12 mouse cellular contexts compared by ENCODE assay signal in the genomic region with DNA sequence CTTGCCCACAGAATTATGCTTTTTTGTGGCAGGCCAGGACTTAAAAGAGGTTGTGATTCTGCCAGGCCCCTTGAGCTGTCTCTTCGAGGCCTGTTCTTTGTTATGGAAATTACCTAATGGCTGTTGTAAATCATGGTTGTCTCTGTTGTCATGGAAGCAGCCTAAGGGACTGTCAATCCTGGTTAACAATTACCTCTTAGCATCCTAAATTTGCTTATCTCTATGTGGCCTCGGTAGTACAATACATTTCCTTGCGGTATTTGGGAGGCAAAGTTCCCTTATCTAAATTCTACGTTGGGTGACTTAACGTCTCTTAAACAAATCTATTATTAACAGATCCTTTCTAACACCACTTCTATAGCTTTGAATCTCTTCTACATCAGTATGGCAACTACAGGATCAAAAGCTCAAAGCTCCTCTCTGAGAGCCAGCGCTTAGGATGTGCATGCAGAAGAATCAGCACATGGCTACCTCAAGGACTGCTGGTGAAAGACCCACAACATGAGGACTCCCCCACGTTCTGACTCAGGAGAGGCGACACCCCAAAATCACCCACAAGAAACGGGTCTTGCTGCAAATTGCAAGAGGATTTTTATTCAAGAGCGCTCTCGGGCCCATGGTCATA. TPM values are rescaled to one million over a fixed set of nuclear protein-coding genes. Genes with fewer than 3 reads are reported as not detected.
DNase-seq lines count a peak whose midpoint lies in the region; ATAC-seq and TF ChIP-seq lines count a peak whose summit lies in the region.
"Had no signal": no experiment of that assay in that cellular context is flagged by ENCODE, and none has a peak within 500 bp of the region (broad histone marks: within the 10 kb centered on the region; RNA-seq: fewer than 3 reads in every experiment).

No protein-coding gene starts in this region.

- 29% methylated on average over 11 of the region's 11 CpGs for whole genome bisulfite sequencing in embryonic facial prominence, embryonic 10.5 days
- WGBS in hindbrain, embryonic 14.5 days = 17% methylated on average over 11 of the region's 11 CpGs
- 18% methylated on average over 11 of the region's 11 CpGs for WGBS in midbrain, embryonic 16.5 days
- WGBS in heart, adult 2 months = 63% methylated on average over 11 of the region's 11 CpGs

- no peak overlapping the region for H3K4me2 ChIP-seq in hindbrain, embryonic 14.5 days (replicated peaks)
- no peak overlapping the region for H3K4me2 ChIP-seq in midbrain, embryonic 16.5 days (ENCODE audit: low read length)
- H3K4me2 ChIP-seq: kidney, embryonic 15.5 days; limb, embryonic 13.5 days had no signal

- no peaks in the 10 kb centered on the region for H3K9me3 ChIP-seq in embryonic facial prominence, embryonic 10.5 days
- H3K9me3 ChIP-seq in hindbrain, embryonic 14.5 days (ENCODE audit: control insufficient read depth, low read length) = no peaks in the 10 kb centered on the region
- H3K9me3 ChIP-seq in midbrain, embryonic 16.5 days (replicated peaks; ENCODE audit: control insufficient read depth, low read length, poor library complexity, severe bottlenecking) = no peaks in the 10 kb centered on the region
- H3K9me3 ChIP-seq: kidney, embryonic 15.5 days; limb, embryonic 13.5 days had no signal

- TF ChIP-seq POLR2A in heart, adult 2 months (IDR thresholded peaks at IDR 0.05; ENCODE audit: insufficient read depth, low read depth, low read length) = no peak

- DNase-seq in ZHBTc4 (ENCODE audit: low read depth, low spot score) = peak; percentile 44
- DNase-seq in embryonic facial prominence, embryonic 10.5 days (ENCODE audit: low spot score) = no peak
- no peak for DNase-seq in hindbrain, embryonic 14.5 days (ENCODE audit: low spot score)
- no peak for DNase-seq in spleen, postnatal 36 days (ENCODE audit: low spot score in 2 of 2)
- DNase-seq in heart, adult 2 months = no peak
- no peak for DNase-seq in frontal cortex, postnatal 25 days (ENCODE audit: low spot score in 2 of 2)
- DNase-seq: heart, postnatal 4 days; spleen, adult 18-20 months had no signal

- H3K9ac ChIP-seq in hindbrain, embryonic 14.5 days = no peak overlapping the region
- no peak overlapping the region for H3K9ac ChIP-seq in midbrain, embryonic 16.5 days (ENCODE audit: low read depth, low read length)
- no peak overlapping the region for H3K9ac ChIP-seq in heart, adult 2 months (ENCODE audit: low read depth, low read length)
- H3K9ac ChIP-seq: kidney, embryonic 15.5 days; limb, embryonic 13.5 days had no signal

- no peaks in the 10 kb centered on the region for H3K36me3 ChIP-seq in embryonic facial prominence, embryonic 10.5 days (replicated peaks)
- no peaks in the 10 kb centered on the region for H3K36me3 ChIP-seq in hindbrain, embryonic 14.5 days (replicated peaks; ENCODE audit: control insufficient read depth, insufficient read depth)
- H3K36me3 ChIP-seq in midbrain, embryonic 16.5 days (ENCODE audit: control insufficient read depth, insufficient read depth, low read length) = no peaks in the 10 kb centered on the region
- H3K36me3 ChIP-seq in heart, adult 2 months (ENCODE audit: control insufficient read depth, insufficient read depth, low read length) = no peaks in the 10 kb centered on the region
- H3K36me3 ChIP-seq: kidney, embryonic 15.5 days; limb, embryonic 13.5 days had no signal

- peaks cover 9% of the 10 kb centered on the region for H3K4me1 ChIP-seq in embryonic facial prominence, embryonic 10.5 days
- no peaks in the 10 kb centered on the region for H3K4me1 ChIP-seq in hindbrain, embryonic 14.5 days (replicated peaks; ENCODE audit: control insufficient read depth, insufficient read depth, low read length)
- peaks cover 2% of the 10 kb centered on the region; the same call in 1 of the 2 replicates for H3K4me1 ChIP-seq in midbrain, embryonic 16.5 days (ENCODE audit: control insufficient read depth, insufficient read depth, low read length)
- H3K4me1 ChIP-seq in heart, adult 2 months (ENCODE audit: control insufficient read depth, insufficient read depth, low read length) = no peaks in the 10 kb centered on the region

- no peak for TF ChIP-seq EP300 in heart, adult 2 months (IDR thresholded peaks at IDR 0.05; ENCODE audit: insufficient read depth, low read depth, low read length)

- intact Hi-C loops in heart, adult 2 months (cut with DNase I) = no loop called here

- H3K27ac ChIP-seq in embryonic facial prominence, embryonic 10.5 days (replicated peaks) = peak overlapping the region; percentile 59
- peak overlapping the region; percentile 38; the same call in 1 of the 2 replicates for H3K27ac ChIP-seq in hindbrain, embryonic 14.5 days
- peak overlapping the region; percentile 14; the same call in 1 of the 2 replicates for H3K27ac ChIP-seq in midbrain, embryonic 16.5 days (ENCODE audit: low read length)
- no peak overlapping the region for H3K27ac ChIP-seq in heart, adult 2 months
- H3K27ac ChIP-seq: kidney, embryonic 15.5 days; limb, embryonic 13.5 days had no signal

- H3K27me3 ChIP-seq in embryonic facial prominence, embryonic 10.5 days (replicated peaks; ENCODE audit: low read depth, poor library complexity, severe bottlenecking) = no peaks in the 10 kb centered on the region
- no peaks in the 10 kb centered on the region for H3K27me3 ChIP-seq in hindbrain, embryonic 14.5 days (ENCODE audit: control insufficient read depth, insufficient read depth, low read length)
- no peaks in the 10 kb centered on the region for H3K27me3 ChIP-seq in midbrain, embryonic 16.5 days (ENCODE audit: control insufficient read depth, insufficient read depth, low read depth, low read length)
- no peaks in the 10 kb centered on the region for H3K27me3 ChIP-seq in heart, adult 2 months (ENCODE audit: control insufficient read depth, insufficient read depth, low read length)
- H3K27me3 ChIP-seq: kidney, embryonic 15.5 days; limb, embryonic 13.5 days had no signal

- no peak for TF ChIP-seq CTCF in heart, adult 2 months (IDR thresholded peaks at IDR 0.05)

- H3K79me2 ChIP-seq in heart, adult 2 months (replicated peaks; ENCODE audit: control insufficient read depth, insufficient read depth, low read length) = no peaks in the 10 kb centered on the region

- no peak overlapping the region for H3K4me3 ChIP-seq in embryonic facial prominence, embryonic 10.5 days
- H3K4me3 ChIP-seq in hindbrain, embryonic 14.5 days (replicated peaks; ENCODE audit: low read length) = no peak overlapping the region
- H3K4me3 ChIP-seq in midbrain, embryonic 16.5 days (ENCODE audit: low read depth, low read length) = no peak overlapping the region
- H3K4me3 ChIP-seq in heart, adult 2 months = no peak overlapping the region
- H3K4me3 ChIP-seq: kidney, embryonic 15.5 days; limb, embryonic 13.5 days had no signal

- peak; percentile 65; the same call in 1 of the 2 replicates for ATAC-seq in hindbrain, embryonic 14.5 days (ENCODE audit: low FRiP score)
- ATAC-seq in midbrain, embryonic 16.5 days = 0 out of 2 replicates have a peak, but pooled peaks have one; percentile 25

RNA-seq across cellular contexts. Expression of gene Hist1h2bm, which starts 6.2 kb away (rescaled TPM):
- polyA plus RNA-seq in embryonic facial prominence, embryonic 10.5 days (2016; fragmentation: Nextera tagmentation; extraction: Ambion mirVana) = 5.7 and 6.0 TPM in 2 replicates
- 1.4 TPM in 2 replicates for polyA plus RNA-seq in hindbrain, embryonic 14.5 days (2014; fragmentation: Nextera tagmentation; extraction: Ambion mirVana)
- polyA plus RNA-seq in midbrain, embryonic 16.5 days (2015; fragmentation: Nextera tagmentation; extraction: Ambion mirVana) = 1.2 and 1.4 TPM in 2 replicates
- 1 to 10 TPM in 1 of 2 experiments, under 1 TPM in 1; 0.78 to 2.8 TPM for total RNA-seq in heart, adult 2 months (2021)
- 0.27 TPM in 1 of 2 replicates, not detected in the other for polyA plus RNA-seq in heart, adult 2 months (2012; rRNA removed)

RNA-seq across cellular contexts. Expression of gene Hist1h4j, which starts 6.8 kb away (rescaled TPM):
- 0.93 and 1.3 TPM in 2 replicates for polyA plus RNA-seq in embryonic facial prominence, embryonic 10.5 days (2016; fragmentation: Nextera tagmentation; extraction: Ambion mirVana)
- 0.33 and 0.64 TPM in 2 replicates for polyA plus RNA-seq in hindbrain, embryonic 14.5 days (2014; fragmentation: Nextera tagmentation; extraction: Ambion mirVana)
- 0.40 and 0.80 TPM in 2 replicates for polyA plus RNA-seq in midbrain, embryonic 16.5 days (2015; fragmentation: Nextera tagmentation; extraction: Ambion mirVana)
- total RNA-seq in heart, adult 2 months (2021) = 1 to 10 TPM; 1.8 to 3.2 TPM
- polyA plus RNA-seq in heart, adult 2 months (2012; rRNA removed) = 0.73 TPM in 1 of 2 replicates, not detected in the other

RNA-seq across cellular contexts. Expression of gene Hist1h3h, which starts 10.6 kb away (rescaled TPM):
- 10.7 and 12.8 TPM in 2 replicates for polyA plus RNA-seq in embryonic facial prominence, embryonic 10.5 days (2016; fragmentation: Nextera tagmentation; extraction: Ambion mirVana)
- polyA plus RNA-seq in hindbrain, embryonic 14.5 days (2014; fragmentation: Nextera tagmentation; extraction: Ambion mirVana) = 2.4 and 3.2 TPM in 2 replicates
- polyA plus RNA-seq in midbrain, embryonic 16.5 days (2015; fragmentation: Nextera tagmentation; extraction: Ambion mirVana) = 3.4 TPM in 1 of 2 replicates, not detected in the other
- 1 to 10 TPM; 5.5 to 9.1 TPM for total RNA-seq in heart, adult 2 months (2021)
- polyA plus RNA-seq in heart, adult 2 months (2012; rRNA removed) = not detected in 2 replicates

RNA-seq across cellular contexts. Expression of gene Hist1h2ai, which starts 11.8 kb away (rescaled TPM):
- 30.5 and 32.2 TPM in 2 replicates for polyA plus RNA-seq in embryonic facial prominence, embryonic 10.5 days (2016; fragmentation: Nextera tagmentation; extraction: Ambion mirVana)
- polyA plus RNA-seq in hindbrain, embryonic 14.5 days (2014; fragmentation: Nextera tagmentation; extraction: Ambion mirVana) = 5.4 and 7.5 TPM in 2 replicates
- 3.5 and 9.7 TPM in 2 replicates for polyA plus RNA-seq in midbrain, embryonic 16.5 days (2015; fragmentation: Nextera tagmentation; extraction: Ambion mirVana)
- 1 to 10 TPM; 3.5 to 9.1 TPM for total RNA-seq in heart, adult 2 months (2021)
- 1.6 TPM in 1 of 2 replicates, not detected in the other for polyA plus RNA-seq in heart, adult 2 months (2012; rRNA removed)

RNA-seq across cellular contexts. Expression of gene Hist1h2bl, which starts 12.1 kb away (rescaled TPM):
- polyA plus RNA-seq in embryonic facial prominence, embryonic 10.5 days (2016; fragmentation: Nextera tagmentation; extraction: Ambion mirVana) = 1.6 and 3.1 TPM in 2 replicates
- not detected in 2 replicates for polyA plus RNA-seq in hindbrain, embryonic 14.5 days (2014; fragmentation: Nextera tagmentation; extraction: Ambion mirVana)
- polyA plus RNA-seq in midbrain, embryonic 16.5 days (2015; fragmentation: Nextera tagmentation; extraction: Ambion mirVana) = not detected in 2 replicates
- 10 to 100 TPM; 10.5 to 12.9 TPM for total RNA-seq in heart, adult 2 months (2021)
- not detected in 2 replicates for polyA plus RNA-seq in heart, adult 2 months (2012; rRNA removed)
- total RNA-seq: monocyte, adult 5-6 weeks had no signal
